In genomic region chr7:80849710-80850109, GRCm38 (mm10) we compare ENCODE assay signal across 8 mouse cellular contexts. TPM values are rescaled to one million over a fixed set of nuclear protein-coding genes. Genes with fewer than 3 reads are reported as not detected.
DNase-seq lines count a peak whose midpoint lies in the region; ATAC-seq lines count a peak whose summit lies in the region.

No protein-coding gene starts in this region.

- H3K27me3 ChIP-seq in embryonic facial prominence, embryonic 11.5 days (ENCODE audit: control insufficient read depth, insufficient read depth, low read length) = no peaks in the 10 kb centered on the region
- H3K27me3 ChIP-seq in liver, embryonic 11.5 days (replicated peaks; ENCODE audit: control insufficient read depth, insufficient read depth, low read length) = no peaks in the 10 kb centered on the region
- no peaks in the 10 kb centered on the region for H3K27me3 ChIP-seq in neural tube, embryonic 13.5 days

- no peak for ATAC-seq in embryonic facial prominence, embryonic 11.5 days (replicated peaks; ENCODE audit: insufficient number of reproducible peaks, low FRiP score, low TSS enrichment, low read depth)
- peak; percentile 34; the same call in 1 of the 2 replicates for ATAC-seq in liver, embryonic 11.5 days (replicated peaks; ENCODE audit: low FRiP score)
- peak; percentile 11; the same call in 1 of the 2 replicates for ATAC-seq in neural tube, embryonic 13.5 days (ENCODE audit: low read depth)

- H3K9ac ChIP-seq in embryonic facial prominence, embryonic 11.5 days (replicated peaks; ENCODE audit: low read length) = no peak overlapping the region
- no peak overlapping the region for H3K9ac ChIP-seq in liver, embryonic 11.5 days (ENCODE audit: low read depth, low read length)
- no peak overlapping the region for H3K9ac ChIP-seq in neural tube, embryonic 13.5 days

- peak; percentile 35 for DNase-seq in right cerebral cortex, postnatal 25 days
- no peak for DNase-seq in right cerebral cortex, postnatal 14 days
- DNase-seq in ZHBTc4 (ENCODE audit: low read depth, low spot score) = peak; percentile 91
- DNase-seq in embryonic facial prominence, embryonic 11.5 days (ENCODE audit: low spot score) = peak; percentile 76
- DNase-seq in heart, postnatal 36 days = peak; percentile 35 to 60
- DNase-seq in liver, embryonic 11.5 days (ENCODE audit: low spot score) = no peak
- no peak for DNase-seq in layer of hippocampus, adult 11-12 months (ENCODE audit: low spot score)

- 25% methylated on average over 4 of the region's 4 CpGs for WGBS in embryonic facial prominence, embryonic 11.5 days
- 30% methylated on average over 4 of the region's 4 CpGs for WGBS in liver, embryonic 11.5 days
- 32% methylated on average over 4 of the region's 4 CpGs for WGBS in neural tube, embryonic 13.5 days

- intact Hi-C loops in heart, postnatal 36 days (cut with DNase I) = loop anchor here (1.0 to 10.0 kb wide), 4 partner anchors 47 to 465 kb away; partner anchors contain the start of gene Fes

- H3K4me3 ChIP-seq in embryonic facial prominence, embryonic 11.5 days (ENCODE audit: low read depth, low read length) = no peak overlapping the region
- no peak overlapping the region for H3K4me3 ChIP-seq in liver, embryonic 11.5 days (ENCODE audit: low read depth, low read length)
- H3K4me3 ChIP-seq in neural tube, embryonic 13.5 days = no peak overlapping the region

- no peaks in the 10 kb centered on the region for H3K9me3 ChIP-seq in embryonic facial prominence, embryonic 11.5 days (replicated peaks; ENCODE audit: control insufficient read depth, low read length)
- H3K9me3 ChIP-seq in liver, embryonic 11.5 days (ENCODE audit: control insufficient read depth, low read length) = no peaks in the 10 kb centered on the region
- no peaks in the 10 kb centered on the region for H3K9me3 ChIP-seq in neural tube, embryonic 13.5 days

- no peaks in the 10 kb centered on the region for H3K36me3 ChIP-seq in embryonic facial prominence, embryonic 11.5 days (replicated peaks; ENCODE audit: control insufficient read depth, insufficient read depth, low read depth, low read length)
- H3K36me3 ChIP-seq in liver, embryonic 11.5 days (ENCODE audit: control insufficient read depth, insufficient read depth, low read length) = no peaks in the 10 kb centered on the region
- H3K36me3 ChIP-seq in neural tube, embryonic 13.5 days = no peaks in the 10 kb centered on the region

- no peaks in the 10 kb centered on the region for H3K4me1 ChIP-seq in embryonic facial prominence, embryonic 11.5 days (ENCODE audit: control insufficient read depth, insufficient read depth, low read length)
- no peaks in the 10 kb centered on the region for H3K4me1 ChIP-seq in liver, embryonic 11.5 days (replicated peaks; ENCODE audit: control insufficient read depth, insufficient read depth, low read length)
- no peaks in the 10 kb centered on the region for H3K4me1 ChIP-seq in neural tube, embryonic 13.5 days (replicated peaks)

- no peak overlapping the region for H3K27ac ChIP-seq in embryonic facial prominence, embryonic 11.5 days (replicated peaks; ENCODE audit: low read depth, low read length)
- no peak overlapping the region for H3K27ac ChIP-seq in liver, embryonic 11.5 days (ENCODE audit: low read depth, low read length)
- H3K27ac ChIP-seq in neural tube, embryonic 13.5 days (replicated peaks) = no peak overlapping the region

- no peak overlapping the region for H3K4me2 ChIP-seq in embryonic facial prominence, embryonic 11.5 days (ENCODE audit: low read depth, low read length)
- no peak overlapping the region for H3K4me2 ChIP-seq in liver, embryonic 11.5 days
- no peak overlapping the region for H3K4me2 ChIP-seq in neural tube, embryonic 13.5 days

RNA-seq across cellular contexts. Expression of gene Zscan2, which starts 11.0 kb away (rescaled TPM):
- 4.5 and 5.4 TPM in 2 replicates for polyA plus RNA-seq in embryonic facial prominence, embryonic 11.5 days (2014; fragmentation: Nextera tagmentation; extraction: Ambion mirVana)
- 1 to 10 TPM; 5.5 to 5.7 TPM for total RNA-seq in heart, postnatal 36 days (2021)
- 1.0 and 1.4 TPM in 2 replicates for polyA plus RNA-seq in liver, embryonic 11.5 days (2014; fragmentation: Nextera tagmentation; extraction: Ambion mirVana)
- 5.3 and 5.4 TPM in 2 replicates for polyA plus RNA-seq in neural tube, embryonic 13.5 days (2015; fragmentation: Nextera tagmentation; extraction: Ambion mirVana)

RNA-seq across cellular contexts. Expression of gene Iqgap1, which starts 23.9 kb away (rescaled TPM):
- 30.4 and 32.6 TPM in 2 replicates for polyA plus RNA-seq in embryonic facial prominence, embryonic 11.5 days (2014; fragmentation: Nextera tagmentation; extraction: Ambion mirVana)
- 10 to 100 TPM; 40.5 to 43.2 TPM for total RNA-seq in heart, postnatal 36 days (2021)
- polyA plus RNA-seq in liver, embryonic 11.5 days (2014; fragmentation: Nextera tagmentation; extraction: Ambion mirVana) = 28.2 and 30.6 TPM in 2 replicates
- polyA plus RNA-seq in neural tube, embryonic 13.5 days (2015; fragmentation: Nextera tagmentation; extraction: Ambion mirVana) = 19.7 and 22.3 TPM in 2 replicates

RNA-seq across cellular contexts. Expression of gene Wdr73, which starts 51.4 kb away (rescaled TPM):
- 33.0 and 38.8 TPM in 2 replicates for polyA plus RNA-seq in embryonic facial prominence, embryonic 11.5 days (2014; fragmentation: Nextera tagmentation; extraction: Ambion mirVana)
- total RNA-seq in heart, postnatal 36 days (2021) = 1 to 10 TPM; 5.1 to 5.6 TPM
- polyA plus RNA-seq in liver, embryonic 11.5 days (2014; fragmentation: Nextera tagmentation; extraction: Ambion mirVana) = 42.8 and 44.0 TPM in 2 replicates
- polyA plus RNA-seq in neural tube, embryonic 13.5 days (2015; fragmentation: Nextera tagmentation; extraction: Ambion mirVana) = 36.3 and 43.3 TPM in 2 replicates

RNA-seq across cellular contexts. Expression of gene Nmb, which starts 55.2 kb away (rescaled TPM):
- polyA plus RNA-seq in embryonic facial prominence, embryonic 11.5 days (2014; fragmentation: Nextera tagmentation; extraction: Ambion mirVana) = 7.3 and 8.5 TPM in 2 replicates
- total RNA-seq in heart, postnatal 36 days (2021) = 1 to 10 TPM; 5.9 to 8.8 TPM
- polyA plus RNA-seq in liver, embryonic 11.5 days (2014; fragmentation: Nextera tagmentation; extraction: Ambion mirVana) = 2.4 and 3.4 TPM in 2 replicates
- 5.5 and 7.5 TPM in 2 replicates for polyA plus RNA-seq in neural tube, embryonic 13.5 days (2015; fragmentation: Nextera tagmentation; extraction: Ambion mirVana)

Comparison
In these comparisons a context has a peak if more than half of its experiments do, and no peak if none do; other contexts are left out.
1. DNase-seq: peak in right cerebral cortex, postnatal 25 days (single experiment), ZHBTc4 (single experiment), embryonic facial prominence, embryonic 11.5 days (single experiment) and heart, postnatal 36 days (2 of 2); none in right cerebral cortex, postnatal 14 days (single experiment), liver, embryonic 11.5 days (single experiment) and layer of hippocampus, adult 11-12 months (single experiment).